Mouse (Mus musculus) neural tube, embryonic 11.5 days (tissue): Measurements from ENCODE around the gene Tpt1. TPM values are rescaled to one million over a fixed set of nuclear protein-coding genes. Genes with fewer than 3 reads are reported as not detected.

ENCODE experiments used
- ATAC-seq: fragments of 200-750 bp; cut with Nextera tagmentation; 2 replicates; pipeline ENCODE4 v1.8.0; 2017; ENCODE audit warnings: moderate number of reproducible peaks, mild to moderate bottlenecking, moderate TSS enrichment, moderate library complexity; ENCODE audit not compliant: insufficient read depth, low FRiP score, low TSS enrichment
- DNase-seq: peaks from one replicate; pipeline ENCODE4 v3.0.0-alpha.2; 2015; ENCODE audit warnings: low spot score
- H3K27ac ChIP-seq: fragments of 300-500 bp; sonication (generic); 2 replicates; pipeline ENCODE4 v1.5.1; 2014; ENCODE audit warnings: low read depth, mild to moderate bottlenecking, low read length
- H3K27me3 ChIP-seq: fragments of 300-500 bp; sonication (generic); 2 replicates; pipeline ENCODE4 v1.6.1; 2014; ENCODE audit warnings: mild to moderate bottlenecking, low read length, mixed read lengths; ENCODE audit not compliant: control insufficient read depth, insufficient read depth
- H3K36me3 ChIP-seq: fragments of 300-500 bp; sonication (generic); 2 replicates; pipeline ENCODE4 v1.6.1; 2014; ENCODE audit warnings: mild to moderate bottlenecking, low read length, moderate library complexity, mixed read lengths; ENCODE audit not compliant: control insufficient read depth, insufficient read depth
- H3K4me1 ChIP-seq: fragments of 300-500 bp; sonication (generic); 2 replicates; pipeline ENCODE4 v1.6.1; 2014; ENCODE audit warnings: low read length, mixed read lengths; ENCODE audit not compliant: control insufficient read depth, insufficient read depth
- H3K4me2 ChIP-seq: fragments of 300-500 bp; sonication (generic); 2 replicates; pipeline ENCODE4 v1.6.1; 2014; ENCODE audit warnings: low read depth, mild to moderate bottlenecking, moderate library complexity
- H3K4me3 ChIP-seq: fragments of 300-500 bp; sonication (generic); 2 replicates; pipeline ENCODE4 v1.5.1; 2014; ENCODE audit warnings: low read depth, low read length
- H3K9ac ChIP-seq: fragments of 300-500 bp; sonication (generic); 2 replicates; pipeline ENCODE4 v1.6.1; 2014; ENCODE audit warnings: mild to moderate bottlenecking, low read length
- H3K9me3 ChIP-seq: fragments of 300-500 bp; sonication (generic); 2 replicates; pipeline ENCODE4 v1.6.1; 2016; ENCODE audit warnings: low read length; ENCODE audit not compliant: control insufficient read depth
- WGBS: fragments of 180-500 bp; shearing (Covaris S2); extraction: QIAGEN DNeasy Blood & Tissue Kit; methylation state at CpG from one replicate; pipeline ENCODE4 v1.1.7; 2014; 5-methylcytosine and 5-hydroxymethylcytosine counted together
- polyA plus RNA-seq: library from polyadenylated mRNA; unstranded; fragments of >200 nt; fragmentation: Nextera tagmentation; extraction: Ambion mirVana; gene quantifications from 2 replicates; pipeline ENCODE4 v1.2.1, GENCODE M21; 2014

The Tpt1 gene
- polyA plus RNA-seq, 1 experiment from 2014 or later: 993 TPM

GRCm38 (mm10) chr14:75876320-75877043, 31.6 kb downstream of the Tpt1 start:
- Histone ChIP-seq H3K36me3 (no peaks in the 10 kb centered on the region), H3K4me1 (0 out of 2 replicates have a peak, but pooled peaks cover 7% of the 10 kb centered on the region), H3K9me3 (no peaks in the 10 kb centered on the region), H3K27ac (no peak overlapping the region), H3K4me2 (0 out of 2 replicates have a peak overlapping the region, but pooled peaks have one; percentile 12), H3K27me3 (no peaks in the 10 kb centered on the region), H3K4me3 (no peak overlapping the region), H3K9ac (peak overlapping the region; percentile 32)
- 14% methylated on average over 21 of the region's 21 CpGs for WGBS
- DNase-seq (peak; percentile 85), ATAC-seq (peak; percentile 46)

GRCm38 (mm10) chr14:75877297-75877696, 32.4 kb downstream of the Tpt1 start:
- no peaks in the 10 kb centered on the region for H3K36me3 ChIP-seq
- H3K27ac ChIP-seq: no peak overlapping the region
- no peak overlapping the region for H3K4me2 ChIP-seq
- H3K9me3 ChIP-seq: no peaks in the 10 kb centered on the region
- H3K4me1 ChIP-seq: 0 out of 2 replicates have a peak, but pooled peaks cover 7% of the 10 kb centered on the region
- H3K9ac ChIP-seq: no peak overlapping the region
- 78% methylated on average over 3 of the region's 3 CpGs for WGBS
- DNase-seq: no peak
- ATAC-seq: no peak
- H3K4me3 ChIP-seq: no peak overlapping the region
- no peaks in the 10 kb centered on the region for H3K27me3 ChIP-seq

DNA sequence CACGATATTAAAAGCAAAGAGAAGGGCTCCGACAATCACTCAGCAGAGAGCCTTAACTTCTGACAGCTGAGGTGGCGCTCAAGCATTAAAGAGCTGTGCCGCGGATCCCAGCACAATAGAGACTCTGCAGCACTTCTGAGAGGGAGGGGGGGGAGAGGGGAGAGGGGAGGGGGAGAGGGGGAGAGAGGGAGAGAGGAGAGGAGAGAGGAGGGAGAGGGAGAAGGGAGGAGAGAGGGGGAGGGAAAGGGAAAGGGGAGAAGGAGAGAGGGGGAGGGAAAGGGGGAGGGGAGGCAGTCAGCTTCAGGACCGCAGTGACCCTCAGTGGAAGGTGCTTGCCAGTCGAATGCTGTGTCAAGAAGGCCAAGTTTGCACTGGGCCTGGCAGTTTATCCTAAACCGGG, 34.1 kb downstream of the Tpt1 start:
- no peaks in the 10 kb centered on the region for H3K27me3 ChIP-seq
- H3K4me3 ChIP-seq: no peak overlapping the region
- WGBS: 19% methylated on average over 8 of the region's 8 CpGs
- no peaks in the 10 kb centered on the region for H3K36me3 ChIP-seq
- 0 out of 2 replicates have a peak, but pooled peaks cover 7% of the 10 kb centered on the region for H3K4me1 ChIP-seq
- H3K4me2 ChIP-seq: no peak overlapping the region
- DNase-seq (peak; percentile 48), ATAC-seq (no peak)
- no peak overlapping the region for H3K27ac ChIP-seq
- H3K9me3 ChIP-seq: no peaks in the 10 kb centered on the region
- H3K9ac ChIP-seq: no peak overlapping the region

DNA sequence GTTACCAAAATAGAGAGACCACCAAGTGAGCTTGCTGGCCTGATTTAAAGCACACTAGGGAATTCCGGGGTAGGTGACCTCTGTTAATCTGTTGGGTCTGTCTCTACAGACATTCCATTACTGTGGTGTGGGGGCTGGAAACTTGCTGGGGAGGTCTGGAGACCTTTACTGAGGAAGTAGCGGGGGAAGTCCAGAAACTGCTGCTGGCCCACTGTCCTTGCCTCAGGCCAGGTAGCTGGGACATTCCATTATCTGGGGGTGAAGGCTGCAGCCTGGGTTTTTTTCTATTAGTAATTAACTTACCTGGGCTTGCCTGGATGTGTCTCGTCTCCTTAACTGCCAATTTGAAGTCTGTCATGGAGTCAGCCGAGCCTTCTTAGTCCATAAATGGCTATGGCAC, 37.0 kb downstream of the Tpt1 start:
- no peak overlapping the region for H3K27ac ChIP-seq
- H3K9me3 ChIP-seq: no peaks in the 10 kb centered on the region
- H3K9ac ChIP-seq: no peak overlapping the region; the same call in 1 of the 2 replicates
- H3K4me3 ChIP-seq: no peak overlapping the region
- H3K27me3 ChIP-seq: no peaks in the 10 kb centered on the region
- WGBS: 52% methylated on average over 4 of the region's 4 CpGs
- DNase-seq: no peak
- 0 out of 2 replicates have a peak, but pooled peaks cover 3% of the 10 kb centered on the region for H3K4me1 ChIP-seq
- H3K36me3 ChIP-seq: no peaks in the 10 kb centered on the region
- no peak overlapping the region for H3K4me2 ChIP-seq
- no peak for ATAC-seq

GRCm38 (mm10) chr14:75883330-75883729, 38.4 kb downstream of the Tpt1 start:
- Histone ChIP-seq H3K4me3 (no peak overlapping the region), H3K36me3 (no peaks in the 10 kb centered on the region), H3K4me1 (0 out of 2 replicates have a peak, but pooled peaks cover 3% of the 10 kb centered on the region), H3K27me3 (no peaks in the 10 kb centered on the region), H3K9me3 (no peaks in the 10 kb centered on the region), H3K27ac (no peak overlapping the region), H3K9ac (no peak overlapping the region), H3K4me2 (no peak overlapping the region)
- DNase-seq (no peak), ATAC-seq (no peak)
- 72% methylated on average over 5 of the region's 5 CpGs for WGBS

- no peak overlapping the region for H3K27ac ChIP-seq
- ATAC-seq (no peak), DNase-seq (no peak)
- no peaks in the 10 kb centered on the region for H3K36me3 ChIP-seq
- no peaks in the 10 kb centered on the region for H3K27me3 ChIP-seq
- 77% methylated on average over 5 of the region's 5 CpGs for WGBS
- H3K4me1 ChIP-seq: no peaks in the 10 kb centered on the region
- H3K4me3 ChIP-seq: no peak overlapping the region
- H3K4me2 ChIP-seq: no peak overlapping the region
- no peak overlapping the region for H3K9ac ChIP-seq
- no peaks in the 10 kb centered on the region for H3K9me3 ChIP-seq
Measured at GRCm38 (mm10) chr14:75883873-75884272, 39.0 kb downstream of the Tpt1 start.

DNA sequence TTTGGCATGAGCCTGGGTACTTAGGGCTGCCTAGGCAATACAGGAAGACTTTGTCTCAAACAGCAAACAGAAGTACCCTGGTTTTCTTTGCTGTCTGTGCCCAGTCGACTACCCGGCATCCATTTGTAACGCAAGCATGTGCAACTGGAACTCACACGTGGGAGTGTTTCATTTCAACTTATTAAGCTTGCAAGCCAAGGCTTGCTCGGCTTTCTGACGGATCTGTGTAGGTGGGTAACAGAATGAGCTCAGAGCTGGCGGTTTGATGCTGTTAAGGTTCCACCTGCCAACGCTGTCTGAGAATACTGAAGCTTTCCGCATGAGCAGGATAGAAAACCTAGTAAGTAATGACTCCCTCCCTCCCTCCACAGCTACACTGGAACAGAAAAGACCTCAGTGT, 47.2 kb downstream of the Tpt1 start:
- DNase-seq: no peak
- H3K27me3 ChIP-seq: no peaks in the 10 kb centered on the region
- H3K9me3 ChIP-seq: no peaks in the 10 kb centered on the region; the same call in 1 of the 2 replicates
- no peak overlapping the region for H3K27ac ChIP-seq
- H3K36me3 ChIP-seq: no peaks in the 10 kb centered on the region
- WGBS: 92% methylated on average over 9 of the region's 9 CpGs
- no peaks in the 10 kb centered on the region for H3K4me1 ChIP-seq
- H3K4me3 ChIP-seq: no peak overlapping the region
- ATAC-seq: no peak
- H3K9ac ChIP-seq: no peak overlapping the region
- no peak overlapping the region for H3K4me2 ChIP-seq
